Mouse (Mus musculus): ENCODE data around the gene Npr2. TPM values are rescaled to one million over a fixed set of nuclear protein-coding genes. Genes with fewer than 3 reads are reported as not detected.
A peak's percentile ranks its signal among the peaks of the same experiment; 100 is the strongest.

The Npr2 gene
- polyA plus RNA-seq, 1 experiment: 65.6 TPM

GRCm38 (mm10) chr4:43598200-43598599 is 33.5 kb upstream of the Npr2 start:
- no peak for TF ChIP-seq POLR2A (IDR thresholded peaks at IDR 0.05; ENCODE audit: borderline replicate concordance, extremely low read depth, insufficient read depth, insufficient read length, poor library complexity, severe bottlenecking)
- TF ChIP-seq CTCF (IDR thresholded peaks at IDR 0.05; ENCODE audit: borderline replicate concordance, extremely low read depth, insufficient read depth, insufficient read length): no peak

GRCm38 (mm10) chr4:43598650-43599380 is 32.9 kb upstream of the Npr2 start:
- no peak for DNase-seq (ENCODE audit: low read depth)
- no peak for TF ChIP-seq CTCF (IDR thresholded peaks at IDR 0.05; ENCODE audit: borderline replicate concordance, extremely low read depth, insufficient read depth, insufficient read length)
- no peak for TF ChIP-seq POLR2A (IDR thresholded peaks at IDR 0.05; ENCODE audit: borderline replicate concordance, extremely low read depth, insufficient read depth, insufficient read length, poor library complexity, severe bottlenecking)

More at GRCm38 (mm10) chr4:43598200-43598599, 33.5 kb upstream of the Npr2 start:
- DNase-seq (ENCODE audit: low read depth): no peak

GRCm38 (mm10) chr4:43600195-43600934 is 31.4 kb upstream of the Npr2 start:
- no peak for DNase-seq (ENCODE audit: low read depth)

GRCm38 (mm10) chr4:43604099-43604498 is 27.6 kb upstream of the Npr2 start:
- no peak for DNase-seq (ENCODE audit: low read depth)
- TF ChIP-seq CTCF (IDR thresholded peaks at IDR 0.05; ENCODE audit: borderline replicate concordance, extremely low read depth, insufficient read depth, insufficient read length): no peak
- TF ChIP-seq POLR2A (IDR thresholded peaks at IDR 0.05; ENCODE audit: borderline replicate concordance, extremely low read depth, insufficient read depth, insufficient read length, poor library complexity, severe bottlenecking): no peak

More at GRCm38 (mm10) chr4:43600195-43600934, 31.4 kb upstream of the Npr2 start:
- TF ChIP-seq POLR2A (IDR thresholded peaks at IDR 0.05; ENCODE audit: borderline replicate concordance, extremely low read depth, insufficient read depth, insufficient read length, poor library complexity, severe bottlenecking) (no peak), CTCF (IDR thresholded peaks at IDR 0.05; ENCODE audit: borderline replicate concordance, extremely low read depth, insufficient read depth, insufficient read length) (no peak)

GRCm38 (mm10) chr4:43604751-43605685 is 26.7 kb upstream of the Npr2 start:
- TF ChIP-seq CTCF (IDR thresholded peaks at IDR 0.05; ENCODE audit: borderline replicate concordance, extremely low read depth, insufficient read depth, insufficient read length) (no peak), POLR2A (IDR thresholded peaks at IDR 0.05; ENCODE audit: borderline replicate concordance, extremely low read depth, insufficient read depth, insufficient read length, poor library complexity, severe bottlenecking) (no peak)
- DNase-seq (ENCODE audit: low read depth): no peak

- DNase-seq (ENCODE audit: low read depth): no peak
- no peak for TF ChIP-seq CTCF (IDR thresholded peaks at IDR 0.05; ENCODE audit: borderline replicate concordance, extremely low read depth, insufficient read depth, insufficient read length)
- TF ChIP-seq POLR2A (IDR thresholded peaks at IDR 0.05; ENCODE audit: borderline replicate concordance, extremely low read depth, insufficient read depth, insufficient read length, poor library complexity, severe bottlenecking): no peak
Measured at GRCm38 (mm10) chr4:43612534-43612933, 19.2 kb upstream of the Npr2 start.

GRCm38 (mm10) chr4:43613060-43613730 is 18.5 kb upstream of the Npr2 start:
- no peak for TF ChIP-seq CTCF (IDR thresholded peaks at IDR 0.05; ENCODE audit: borderline replicate concordance, extremely low read depth, insufficient read depth, insufficient read length)
- no peak for TF ChIP-seq POLR2A (IDR thresholded peaks at IDR 0.05; ENCODE audit: borderline replicate concordance, extremely low read depth, insufficient read depth, insufficient read length, poor library complexity, severe bottlenecking)
- DNase-seq (ENCODE audit: low read depth): no peak

- no peak for DNase-seq (ENCODE audit: low read depth)
Measured at GRCm38 (mm10) chr4:43620146-43620778, 11.5 kb upstream of the Npr2 start.

GRCm38 (mm10) chr4:43629106-43629817 is 2.5 kb upstream of the Npr2 start:
- TF ChIP-seq POLR2A (IDR thresholded peaks at IDR 0.05; ENCODE audit: borderline replicate concordance, extremely low read depth, insufficient read depth, insufficient read length, poor library complexity, severe bottlenecking) (no peak), CTCF (IDR thresholded peaks at IDR 0.05; ENCODE audit: borderline replicate concordance, extremely low read depth, insufficient read depth, insufficient read length) (no peak)
- peak; percentile 76 for DNase-seq (ENCODE audit: low read depth)

More at GRCm38 (mm10) chr4:43620146-43620778, 11.5 kb upstream of the Npr2 start:
- TF ChIP-seq POLR2A (IDR thresholded peaks at IDR 0.05; ENCODE audit: borderline replicate concordance, extremely low read depth, insufficient read depth, insufficient read length, poor library complexity, severe bottlenecking) (no peak), CTCF (IDR thresholded peaks at IDR 0.05; ENCODE audit: borderline replicate concordance, extremely low read depth, insufficient read depth, insufficient read length) (no peak)
